Mouse (Mus musculus) embryonic stem cell, embryonic (primary cell): ENCODE measurements around the gene Ccdc85c.

Experiments
- CTCF ChIA-PET, 4 experiments: fragments of 300-600 bp in 2 of 4; fragments of 350-600 bp in 2 of 4; sonication (Branson Sonifier 250); formaldehyde crosslinking; loops; one replicate each; lab custom pipeline; 2022; ENCODE audit warnings: inconsistent platforms in 2 of 4; lab: Charles Lee
- POLR2A ChIA-PET, 4 experiments: fragments of 300-600 bp in 2 of 4; fragments of 350-600 bp in 2 of 4; sonication (Branson Sonifier 250); formaldehyde crosslinking; loops; one replicate each; lab custom pipeline; 2022; ENCODE audit warnings: antibody characterized with exemption in 4 of 4, inconsistent platforms in 1 of 4; lab: Charles Lee

The Ccdc85c gene

GRCm38 (mm10) chr12:108264918-108265317 is 10.3 kb downstream of the Ccdc85c start:
- CTCF ChIA-PET = interaction anchor here in 1 of 4 experiments (0.6 to 1.0 kb wide), 3 partner anchors 28 to 33 kb away, joined by 3 to 5 read pairs (median 3); no protein-coding TSS in a partner anchor
- POLR2A ChIA-PET = interaction anchor here in 3 of 4 experiments (0.5 to 1.4 kb wide), 9 partner anchors 9 to 1768 kb away, joined by 3 to 5 read pairs (median 4); partner anchors contain the start of gene Ccdc85c (in 1 of the 3)

- POLR2A ChIA-PET = interaction anchor here in 2 of 4 experiments (1.0 to 1.6 kb wide), 3 partner anchors 14 to 81 kb away, joined by 3 read pairs; partner anchors contain the start of genes Ccnk (in 1 of the 2) and Setd3 (in 1 of the 2)
- CTCF ChIA-PET = interaction anchor here in 1 of 4 experiments (1.4 to 1.5 kb wide), 2 partner anchors 36 to 63 kb away, joined by 3 read pairs; no protein-coding TSS in a partner anchor
These were observed 14.3 kb downstream of the Ccdc85c start for GRCm38 (mm10) chr12:108260950-108261349.

- POLR2A ChIA-PET = interaction anchor here in 3 of 4 experiments (0.6 to 1.3 kb wide), 9 partner anchors 10 to 80 kb away, joined by 3 to 8 read pairs (median 4); partner anchors contain the start of genes Ccnk (in 1 of the 3) and Setd3 (in 1 of the 3)
- CTCF ChIA-PET = interaction anchor here in 2 of 4 experiments (0.6 to 1.5 kb wide), 6 partner anchors 15 to 268 kb away, joined by 3 to 7 read pairs (median 3); partner anchors contain the start of gene Ccdc85c (in 1 of the 2)
These were observed 15.7 kb downstream of the Ccdc85c start for GRCm38 (mm10) chr12:108259322-108260049.

- POLR2A ChIA-PET = interaction anchor here (0.7 to 1.3 kb wide), 6 partner anchors 15 to 563 kb away, joined by 3 to 5 read pairs (median 3); partner anchors contain the start of genes Ccnk (in 1 of the 4) and Setd3 (in 1 of the 4)
- CTCF ChIA-PET = interaction anchor here in 1 of 4 experiments (1.1 to 1.3 kb wide), 2 partner anchors 27 to 40 kb away, joined by 3 to 4 read pairs; no protein-coding TSS in a partner anchor
These were observed 18.5 kb downstream of the Ccdc85c start for GRCm38 (mm10) chr12:108256734-108257133.

GRCm38 (mm10) chr12:108255960-108256359 is 19.3 kb downstream of the Ccdc85c start:
- POLR2A ChIA-PET = interaction anchor here in 3 of 4 experiments (0.7 to 1.3 kb wide), 6 partner anchors 9 to 77 kb away, joined by 3 to 4 read pairs (median 3); partner anchors contain the start of genes Ccnk (in 2 of the 3) and Setd3 (in 1 of the 3)

GRCm38 (mm10) chr12:108255511-108255919 is 19.7 kb downstream of the Ccdc85c start:
- ChIA-PET POLR2A (interaction anchor here in 3 of 4 experiments (0.7 to 1.8 kb wide), 7 partner anchors 9 to 76 kb away, joined by 3 to 5 read pairs (median 3); partner anchors contain the start of genes Ccnk (in 2 of the 3) and Setd3 (in 1 of the 3)), CTCF (interaction anchor here in 2 of 4 experiments (0.5 to 0.8 kb wide), 4 partner anchors 24 to 304 kb away, joined by 3 to 5 read pairs (median 4); no protein-coding TSS in a partner anchor)

More at GRCm38 (mm10) chr12:108255960-108256359, 19.3 kb downstream of the Ccdc85c start:
- CTCF ChIA-PET = interaction anchor here in 2 of 4 experiments (0.6 to 1.3 kb wide), 3 partner anchors 26 to 57 kb away, joined by 3 to 5 read pairs (median 4); no protein-coding TSS in a partner anchor

- POLR2A ChIA-PET = interaction anchor here in 3 of 4 experiments (0.6 to 1.7 kb wide), 10 partner anchors 10 to 73 kb away, joined by 3 to 8 read pairs (median 4); partner anchors contain the start of genes Ccnk (in 1 of the 3) and Setd3 (in 1 of the 3)
- CTCF ChIA-PET = interaction anchor here in 1 of 4 experiments (0.7 kb wide), 1 partner anchor 405 kb away, joined by 9 read pairs; no protein-coding TSS in a partner anchor
These were observed 22.2 kb downstream of the Ccdc85c start for GRCm38 (mm10) chr12:108253042-108253441.

GRCm38 (mm10) chr12:108251825-108252542 is 23.2 kb downstream of the Ccdc85c start:
- ChIA-PET POLR2A (interaction anchor here in 3 of 4 experiments (0.7 to 1.6 kb wide), 4 partner anchors 12 to 72 kb away, joined by 3 to 5 read pairs (median 4); no protein-coding TSS in a partner anchor), CTCF (interaction anchor here in 1 of 4 experiments (0.9 to 1.6 kb wide), 2 partner anchors 22 to 69 kb away, joined by 3 read pairs; no protein-coding TSS in a partner anchor)

GRCm38 (mm10) chr12:108251034-108251792 is 24.0 kb downstream of the Ccdc85c start:
- POLR2A ChIA-PET = interaction anchor here in 2 of 4 experiments (0.9 to 1.6 kb wide), 5 partner anchors 14 to 71 kb away, joined by 3 to 5 read pairs (median 3); no protein-coding TSS in a partner anchor
- CTCF ChIA-PET = interaction anchor here in 2 of 4 experiments (0.7 to 1.6 kb wide), 3 partner anchors 34 to 236 kb away, joined by 3 to 4 read pairs (median 3); no protein-coding TSS in a partner anchor

GRCm38 (mm10) chr12:108249522-108249921 is 25.7 kb downstream of the Ccdc85c start:
- POLR2A ChIA-PET = interaction anchor here in 2 of 4 experiments (0.8 to 1.2 kb wide), 3 partner anchors 8 to 67 kb away, joined by 3 read pairs; no protein-coding TSS in a partner anchor
- CTCF ChIA-PET = interaction anchor here in 3 of 4 experiments (0.6 to 1.1 kb wide), 4 partner anchors 34 to 578 kb away, joined by 3 to 5 read pairs (median 4); no protein-coding TSS in a partner anchor

- ChIA-PET CTCF (interaction anchor here in 2 of 4 experiments (0.6 to 1.1 kb wide), 3 partner anchors 34 to 579 kb away, joined by 3 to 5 read pairs (median 3); no protein-coding TSS in a partner anchor), POLR2A (interaction anchor here in 2 of 4 experiments (0.8 to 1.2 kb wide), 3 partner anchors 9 to 67 kb away, joined by 3 read pairs; no protein-coding TSS in a partner anchor)
These were observed 26.2 kb downstream of the Ccdc85c start for GRCm38 (mm10) chr12:108249019-108249418.

GRCm38 (mm10) chr12:108246759-108247500 is 28.3 kb downstream of the Ccdc85c start:
- POLR2A ChIA-PET = interaction anchor here in 1 of 4 experiments (0.6 to 1.0 kb wide), 3 partner anchors 12 to 36 kb away, joined by 3 to 4 read pairs (median 3); no protein-coding TSS in a partner anchor
- CTCF ChIA-PET = no interaction called here

GRCm38 (mm10) chr12:108245579-108245978 is 29.6 kb downstream of the Ccdc85c start:
- ChIA-PET CTCF (interaction anchor here in 2 of 4 experiments (0.6 to 0.9 kb wide), 4 partner anchors 37 to 322 kb away, joined by 3 to 5 read pairs (median 3); no protein-coding TSS in a partner anchor), POLR2A (interaction anchor here in 2 of 4 experiments (0.6 to 1.5 kb wide), 3 partner anchors 13 to 39 kb away, joined by 3 to 4 read pairs (median 3); no protein-coding TSS in a partner anchor)

- ChIA-PET CTCF (interaction anchor here in 1 of 4 experiments (0.6 kb wide), 1 partner anchor 21 kb away, joined by 3 read pairs; no protein-coding TSS in a partner anchor), POLR2A (interaction anchor here in 3 of 4 experiments (0.6 to 1.5 kb wide), 4 partner anchors 12 to 40 kb away, joined by 3 to 7 read pairs (median 3); no protein-coding TSS in a partner anchor)
These were observed 30.4 kb downstream of the Ccdc85c start for GRCm38 (mm10) chr12:108244778-108245177.

GRCm38 (mm10) chr12:108242243-108242745 is 32.9 kb downstream of the Ccdc85c start:
- CTCF ChIA-PET = interaction anchor here in 2 of 4 experiments (0.6 to 0.8 kb wide), 4 partner anchors 12 to 1859 kb away, joined by 3 to 7 read pairs (median 4); no protein-coding TSS in a partner anchor
- POLR2A ChIA-PET = interaction anchor here in 2 of 4 experiments (1.4 to 2.2 kb wide), 2 partner anchors 9 to 11 kb away, joined by 4 to 6 read pairs; no protein-coding TSS in a partner anchor
